Mouse (Mus musculus) E14TG2a.4 (cell line): ENCODE data around the gene Dscaml1.

ENCODE experiments used
- CTCF ChIP-seq: conservative IDR thresholded peaks from 2 replicates; pipeline ENCODE4 v1.5.1; 2014; ENCODE audit warnings: low read length
- NANOG ChIP-seq: IDR thresholded peaks from 2 replicates; pipeline ENCODE4 v1.6.1; 2014; ENCODE audit warnings: borderline replicate concordance, low read length, mixed read lengths

DNA sequence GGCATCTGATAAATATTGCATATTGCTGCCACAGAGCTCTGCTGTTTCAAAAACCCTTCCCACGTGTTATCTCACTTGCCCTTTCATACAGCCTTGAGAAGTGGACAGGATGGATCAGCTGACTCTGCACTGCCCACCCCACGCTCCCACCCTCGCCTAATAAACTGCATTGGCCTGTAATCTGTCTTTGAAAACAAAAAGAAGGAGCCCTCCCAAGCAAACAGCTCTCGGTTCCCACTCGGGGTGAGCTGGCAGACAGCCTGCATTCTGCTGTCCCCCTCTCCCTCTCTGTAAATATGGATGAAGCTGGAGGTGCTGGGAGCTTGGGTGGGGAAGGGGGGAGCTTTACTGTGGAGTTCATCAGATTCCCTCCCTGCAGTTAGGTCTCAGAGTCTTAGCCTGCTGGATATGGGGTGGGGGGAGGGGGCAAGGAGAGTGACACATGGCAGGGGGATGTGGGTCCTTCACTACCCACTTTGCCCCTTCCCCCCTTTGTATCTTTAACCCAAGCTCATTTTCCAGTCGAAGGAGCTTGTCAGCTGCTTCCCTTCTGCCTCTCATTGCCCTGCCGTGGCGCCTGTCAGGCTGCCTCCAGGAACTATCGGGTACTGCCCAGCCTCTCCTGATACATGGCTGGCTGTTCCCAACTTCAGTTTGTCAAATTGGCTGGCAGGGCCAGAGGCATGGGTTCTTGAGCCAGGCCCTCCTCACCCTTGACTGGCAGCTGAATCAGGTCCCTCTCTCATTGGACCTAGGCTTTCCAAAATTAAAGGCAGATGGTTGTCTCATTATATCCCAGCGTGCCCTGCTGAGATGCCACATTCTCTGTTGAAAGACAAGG, 45.8 kb upstream of the Dscaml1 start:
- no peak for TF ChIP-seq CTCF
- TF ChIP-seq NANOG: no peak
